Mouse (Mus musculus): ENCODE results near the gene Myof. TPM values are rescaled to one million over a fixed set of nuclear protein-coding genes. Genes with fewer than 3 reads are reported as not detected.

The Myof gene
- polyA plus RNA-seq, 1 experiment = 5.5 TPM

GRCm38 (mm10) chr19:38000990-38001389, 42.4 kb downstream of the Myof start:
- H3K4me3 ChIP-seq (ENCODE audit: insufficient read depth, low read depth, low read length) = no peak overlapping the region
- H3K27ac ChIP-seq (replicated peaks; ENCODE audit: low read depth, low read length) = no peak overlapping the region
- H3K4me1 ChIP-seq (ENCODE audit: control insufficient read depth, insufficient read depth, insufficient read length, low read length) = 0 out of 2 replicates have a peak, but pooled peaks cover 2% of the 10 kb centered on the region

GRCm38 (mm10) chr19:37999941-38000340, 43.4 kb downstream of the Myof start:
- Histone ChIP-seq H3K27ac (replicated peaks; ENCODE audit: low read depth, low read length) (no peak overlapping the region), H3K4me1 (ENCODE audit: control insufficient read depth, insufficient read depth, insufficient read length, low read length) (no peaks in the 10 kb centered on the region), H3K4me3 (ENCODE audit: insufficient read depth, low read depth, low read length) (no peak overlapping the region)

- H3K4me3 ChIP-seq (ENCODE audit: insufficient read depth, low read depth, low read length) = no peak overlapping the region
- H3K27ac ChIP-seq (replicated peaks; ENCODE audit: low read depth, low read length) = no peak overlapping the region
- H3K4me1 ChIP-seq (ENCODE audit: control insufficient read depth, insufficient read depth, insufficient read length, low read length) = no peaks in the 10 kb centered on the region
These were observed 49.1 kb downstream of the Myof start for GRCm38 (mm10) chr19:37994301-37994700.

- Histone ChIP-seq H3K4me1 (ENCODE audit: control insufficient read depth, insufficient read depth, insufficient read length, low read length) (no peaks in the 10 kb centered on the region), H3K4me3 (ENCODE audit: insufficient read depth, low read depth, low read length) (no peak overlapping the region), H3K27ac (replicated peaks; ENCODE audit: low read depth, low read length) (no peak overlapping the region)
These were observed 51.2 kb downstream of the Myof start for GRCm38 (mm10) chr19:37992184-37992554.

GRCm38 (mm10) chr19:37991399-37992183, 51.8 kb downstream of the Myof start:
- Histone ChIP-seq H3K4me1 (ENCODE audit: control insufficient read depth, insufficient read depth, insufficient read length, low read length) (no peaks in the 10 kb centered on the region), H3K27ac (replicated peaks; ENCODE audit: low read depth, low read length) (no peak overlapping the region), H3K4me3 (ENCODE audit: insufficient read depth, low read depth, low read length) (no peak overlapping the region)

GRCm38 (mm10) chr19:37989971-37990370, 53.4 kb downstream of the Myof start:
- Histone ChIP-seq H3K4me1 (ENCODE audit: control insufficient read depth, insufficient read depth, insufficient read length, low read length) (no peaks in the 10 kb centered on the region), H3K4me3 (ENCODE audit: insufficient read depth, low read depth, low read length) (no peak overlapping the region), H3K27ac (replicated peaks; ENCODE audit: low read depth, low read length) (no peak overlapping the region)

- Histone ChIP-seq H3K4me3 (ENCODE audit: insufficient read depth, low read depth, low read length) (no peak overlapping the region), H3K4me1 (ENCODE audit: control insufficient read depth, insufficient read depth, insufficient read length, low read length) (no peaks in the 10 kb centered on the region), H3K27ac (replicated peaks; ENCODE audit: low read depth, low read length) (no peak overlapping the region)
These were observed 55.2 kb downstream of the Myof start for GRCm38 (mm10) chr19:37988156-37988555.

- H3K27ac ChIP-seq (replicated peaks; ENCODE audit: low read depth, low read length) = no peak overlapping the region
- no peaks in the 10 kb centered on the region for H3K4me1 ChIP-seq (ENCODE audit: control insufficient read depth, insufficient read depth, insufficient read length, low read length)
- no peak overlapping the region for H3K4me3 ChIP-seq (ENCODE audit: insufficient read depth, low read depth, low read length)
These were observed 57.6 kb downstream of the Myof start for GRCm38 (mm10) chr19:37985730-37986129.

GRCm38 (mm10) chr19:37975951-37976350, 67.4 kb downstream of the Myof start:
- H3K4me3 ChIP-seq (ENCODE audit: insufficient read depth, low read depth, low read length) = no peak overlapping the region
- H3K4me1 ChIP-seq (ENCODE audit: control insufficient read depth, insufficient read depth, insufficient read length, low read length) = no peaks in the 10 kb centered on the region
- H3K27ac ChIP-seq (replicated peaks; ENCODE audit: low read depth, low read length) = no peak overlapping the region

- H3K4me3 ChIP-seq (ENCODE audit: insufficient read depth, low read depth, low read length) = no peak overlapping the region
- H3K27ac ChIP-seq (replicated peaks; ENCODE audit: low read depth, low read length) = no peak overlapping the region
These were observed 72.8 kb downstream of the Myof start for GRCm38 (mm10) chr19:37970571-37970970.

GRCm38 (mm10) chr19:37970004-37970403, 73.4 kb downstream of the Myof start:
- Histone ChIP-seq H3K4me1 (ENCODE audit: control insufficient read depth, insufficient read depth, insufficient read length, low read length) (no peaks in the 10 kb centered on the region), H3K4me3 (ENCODE audit: insufficient read depth, low read depth, low read length) (no peak overlapping the region), H3K27ac (replicated peaks; ENCODE audit: low read depth, low read length) (no peak overlapping the region)

More at GRCm38 (mm10) chr19:37970571-37970970, 72.8 kb downstream of the Myof start:
- no peaks in the 10 kb centered on the region for H3K4me1 ChIP-seq (ENCODE audit: control insufficient read depth, insufficient read depth, insufficient read length, low read length)

- Histone ChIP-seq H3K4me1 (ENCODE audit: control insufficient read depth, insufficient read depth, insufficient read length, low read length) (no peaks in the 10 kb centered on the region), H3K27ac (replicated peaks; ENCODE audit: low read depth, low read length) (no peak overlapping the region), H3K4me3 (ENCODE audit: insufficient read depth, low read depth, low read length) (no peak overlapping the region)
These were observed 77.5 kb downstream of the Myof start for GRCm38 (mm10) chr19:37965828-37966227.

GRCm38 (mm10) chr19:37963421-37963820, 80.0 kb downstream of the Myof start:
- Histone ChIP-seq H3K4me1 (ENCODE audit: control insufficient read depth, insufficient read depth, insufficient read length, low read length) (no peaks in the 10 kb centered on the region), H3K4me3 (ENCODE audit: insufficient read depth, low read depth, low read length) (no peak overlapping the region), H3K27ac (replicated peaks; ENCODE audit: low read depth, low read length) (peak overlapping the region; percentile 31; the same call in 1 of the 2 replicates)

GRCm38 (mm10) chr19:37960791-37961190, 82.6 kb downstream of the Myof start:
- H3K27ac ChIP-seq (replicated peaks; ENCODE audit: low read depth, low read length) = no peak overlapping the region
- no peaks in the 10 kb centered on the region for H3K4me1 ChIP-seq (ENCODE audit: control insufficient read depth, insufficient read depth, insufficient read length, low read length)
- H3K4me3 ChIP-seq (ENCODE audit: insufficient read depth, low read depth, low read length) = no peak overlapping the region

- Histone ChIP-seq H3K4me1 (ENCODE audit: control insufficient read depth, insufficient read depth, insufficient read length, low read length) (no peaks in the 10 kb centered on the region), H3K4me3 (ENCODE audit: insufficient read depth, low read depth, low read length) (no peak overlapping the region), H3K27ac (replicated peaks; ENCODE audit: low read depth, low read length) (no peak overlapping the region)
These were observed 83.7 kb downstream of the Myof start for GRCm38 (mm10) chr19:37959543-37960215.

GRCm38 (mm10) chr19:37959076-37959475, 84.3 kb downstream of the Myof start:
- H3K4me3 ChIP-seq (ENCODE audit: insufficient read depth, low read depth, low read length) = no peak overlapping the region
- no peaks in the 10 kb centered on the region for H3K4me1 ChIP-seq (ENCODE audit: control insufficient read depth, insufficient read depth, insufficient read length, low read length)
- H3K27ac ChIP-seq (replicated peaks; ENCODE audit: low read depth, low read length) = no peak overlapping the region

Measured in brown adipose tissue, adult 24 weeks (tissue).